Mouse (Mus musculus): ENCODE measurements around the gene Ddx20.
"Not testable (repeated sequence)": the region's sequence is repeated elsewhere in the genome, so short reads cannot be mapped to it uniquely, and the experiment has no call there.

DNA sequence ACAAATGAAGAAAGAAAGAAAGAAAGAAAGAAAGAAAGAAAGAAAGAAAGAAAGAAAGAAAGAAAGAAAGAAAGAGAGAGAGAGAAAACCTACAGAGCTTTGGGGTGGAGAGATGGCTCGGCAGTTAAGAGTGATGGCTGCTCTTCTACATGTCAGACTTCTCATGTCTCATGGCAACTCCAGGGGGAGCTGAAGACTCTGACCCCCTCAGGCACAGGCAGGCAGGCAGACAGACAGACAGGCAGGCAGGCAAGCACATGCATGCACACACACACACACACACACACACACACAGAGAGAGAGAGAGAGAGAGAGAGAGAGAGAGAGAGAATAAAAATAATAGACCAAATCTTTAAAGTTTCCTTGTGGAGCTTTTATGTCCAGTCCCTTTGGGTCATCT is 13.4 kb upstream of the Ddx20 start:
- TF ChIP-seq CTCF (IDR thresholded peaks at IDR 0.05; ENCODE audit: extremely low read depth, insufficient read depth, insufficient read length, insufficient replicate concordance); POLR2A (IDR thresholded peaks at IDR 0.05; ENCODE audit: low read depth, low read length): not testable (repeated sequence)

All from spleen, adult 2 months (tissue).